Mouse (Mus musculus) ES-E14 (cell line): ENCODE data around the gene Stam2. TPM values are rescaled to one million over a fixed set of nuclear protein-coding genes. Genes with fewer than 3 reads are reported as not detected.

ENCODE experiments used
- DNase-seq: peaks from one replicate; pipeline ENCODE4 v3.0.0-alpha.2; 2013; ENCODE audit warnings: low read depth, low spot score
- H3K27ac ChIP-seq: 2 replicates; pipeline ENCODE4 v1.5.1; 2012; ENCODE audit warnings: low read depth, mild to moderate bottlenecking, low read length, moderate library complexity, mixed read lengths; ENCODE audit not compliant: poor library complexity, insufficient read depth, severe bottlenecking
- H3K36me3 ChIP-seq: 2 replicates; pipeline ENCODE4 v1.6.1; 2012; ENCODE audit warnings: mild to moderate bottlenecking, low read length, moderate library complexity, mixed read lengths; ENCODE audit not compliant: control insufficient read depth, poor library complexity, insufficient read depth, severe bottlenecking
- H3K4me1 ChIP-seq, 2 experiments: fragments of 150-350 bp in 1 of 2; sonication (generic) in 1 of 2; 2 replicates each; pipeline ENCODE4 v1.6.1; 2012; ENCODE audit warnings: low read length in 2 of 2, mild to moderate bottlenecking in 1 of 2, mixed read lengths in 1 of 2; ENCODE audit not compliant: control insufficient read depth in 2 of 2, insufficient read depth in 2 of 2, poor library complexity in 1 of 2
- H3K4me3 ChIP-seq, 2 experiments: fragments of 150-350 bp in 1 of 2; sonication (generic) in 1 of 2; 2 replicates each; pipeline ENCODE4 v1.5.1; 2012; ENCODE audit warnings: low read length in 2 of 2, low read depth in 1 of 2, mild to moderate bottlenecking in 1 of 2, mixed read lengths in 1 of 2; ENCODE audit not compliant: insufficient read depth in 1 of 2, poor library complexity in 1 of 2, severe bottlenecking in 1 of 2
- H3K9ac ChIP-seq: 2 replicates; pipeline ENCODE4 v1.6.1; 2012; ENCODE audit warnings: low read depth, mild to moderate bottlenecking, low read length, mixed read lengths; ENCODE audit not compliant: poor library complexity, insufficient read depth, severe bottlenecking
- H3K9me3 ChIP-seq: fragments of 150-350 bp; sonication (generic); 2 replicates; pipeline ENCODE4 v1.6.1; 2012; ENCODE audit warnings: low read depth, mild to moderate bottlenecking, low read length; ENCODE audit not compliant: control insufficient read depth, insufficient read depth
- CHD2 ChIP-seq: IDR thresholded peaks from 2 replicates; pipeline ENCODE4 v1.6.1; 2014; ENCODE audit warnings: mild to moderate bottlenecking, low read depth, low read length, inconsistent platforms
- HCFC1 ChIP-seq: IDR thresholded peaks from 2 replicates; pipeline ENCODE4 v1.6.1; 2012; ENCODE audit warnings: low read length, inconsistent platforms, borderline replicate concordance; ENCODE audit not compliant: insufficient read depth
- MAFK ChIP-seq: IDR thresholded peaks from 2 replicates; pipeline ENCODE4 v1.6.1; 2014; ENCODE audit warnings: mild to moderate bottlenecking, low read depth, low read length, inconsistent platforms; ENCODE audit not compliant: insufficient read depth
- ZC3H11A ChIP-seq: IDR thresholded peaks from 2 replicates; pipeline ENCODE4 v1.6.1; 2012; ENCODE audit warnings: low read depth, mild to moderate bottlenecking, inconsistent platforms, low read length, borderline replicate concordance
- ZNF384 ChIP-seq: IDR thresholded peaks from 2 replicates; pipeline ENCODE4 v1.6.1; 2012; ENCODE audit warnings: low read depth, low read length, inconsistent platforms
- in situ Hi-C, 2 experiments: fragments of 600-800 bp; cut with MboI; formaldehyde crosslinking; loops; one replicate each; pipeline ENCODE4 v1.15.1; 2025; ENCODE audit warnings: low sequenced_read_pairs in 2 of 2, inconsistent platforms in 1 of 2; ENCODE audit not compliant: unreplicated experiment in 2 of 2
- total RNA-seq: library from RNA; depleted of rRNA; stranded (reverse); fragments of 300-350 nt; gene quantifications from 2 replicates; pipeline ENCODE4 v1.2.3, GENCODE M21; 2012; rRNA removed

Gene Stam2
- total RNA-seq, 1 experiment = 24.5 TPM

DNA sequence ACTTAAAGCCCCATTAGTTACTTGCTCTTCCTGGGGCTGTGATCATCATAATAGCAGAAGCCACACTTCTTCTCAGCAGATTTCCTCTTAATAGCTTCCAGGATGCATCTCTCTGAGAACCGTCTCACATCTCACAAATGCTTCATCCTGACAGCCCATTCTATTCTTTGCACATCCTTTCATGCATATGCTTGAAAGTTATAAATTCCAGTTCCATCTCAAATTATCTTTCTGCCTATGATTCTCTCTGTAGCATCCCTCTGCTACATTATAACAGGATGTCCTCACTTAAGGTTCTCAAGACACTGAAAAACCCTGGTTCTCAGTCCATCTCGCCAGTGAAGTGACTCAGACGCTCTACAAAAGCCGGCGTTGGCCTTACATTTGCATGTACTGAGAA is 85.4 kb downstream of the Stam2 start:
- H3K9me3 ChIP-seq = no peaks in the 10 kb centered on the region
- TF ChIP-seq HCFC1 = no peak
- no peak for DNase-seq
- H3K4me3 ChIP-seq = no peak overlapping the region
- H3K4me1 ChIP-seq = no peaks in the 10 kb centered on the region
- H3K36me3 ChIP-seq = no peaks in the 10 kb centered on the region
- H3K27ac ChIP-seq = no peak overlapping the region
- H3K9ac ChIP-seq = no peak overlapping the region
- in situ Hi-C loops = no loop called here

DNA sequence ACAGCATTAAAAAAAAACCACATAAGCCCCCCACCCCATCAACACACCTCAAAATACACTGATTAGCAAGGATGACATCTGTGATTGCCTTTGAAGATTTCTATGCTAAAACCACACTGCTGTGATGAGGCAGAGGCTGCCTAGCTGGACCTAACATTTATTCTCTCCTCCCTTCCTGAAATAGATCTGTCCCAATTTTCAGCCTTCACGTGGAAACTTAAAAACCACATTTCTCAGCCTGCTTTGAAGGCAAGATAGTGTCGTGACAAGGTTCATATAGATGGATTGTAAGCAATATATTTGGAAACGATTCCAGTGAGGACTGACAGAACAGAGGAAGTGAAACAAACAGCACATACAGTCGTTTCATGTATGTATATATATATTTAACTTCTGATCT is 87.5 kb downstream of the Stam2 start:
- Histone ChIP-seq H3K4me3 (no peak overlapping the region), H3K36me3 (no peaks in the 10 kb centered on the region), H3K9me3 (no peaks in the 10 kb centered on the region), H3K4me1 (no peaks in the 10 kb centered on the region), H3K27ac (no peak overlapping the region), H3K9ac (no peak overlapping the region)
- TF ChIP-seq ZNF384 (no peak), HCFC1 (no peak), ZC3H11A (no peak), MAFK (no peak), CHD2 (no peak)
- DNase-seq = no peak
- in situ Hi-C loops = no loop called here

- H3K4me1 ChIP-seq = no peaks in the 10 kb centered on the region
- H3K36me3 ChIP-seq = no peaks in the 10 kb centered on the region
- TF ChIP-seq HCFC1 (no peak), CHD2 (no peak), ZNF384 (no peak), MAFK (no peak), ZC3H11A (no peak)
- in situ Hi-C loops = no loop called here
- H3K9me3 ChIP-seq = no peaks in the 10 kb centered on the region
- no peak overlapping the region for H3K27ac ChIP-seq
- DNase-seq = no peak
- H3K9ac ChIP-seq = no peak overlapping the region
- no peak overlapping the region for H3K4me3 ChIP-seq
These were observed 90.5 kb downstream of the Stam2 start for GRCm38 (mm10) chr2:52651547-52651946.

GRCm38 (mm10) chr2:52647255-52647998 is 94.7 kb downstream of the Stam2 start:
- TF ChIP-seq ZNF384 (no peak), ZC3H11A (no peak), CHD2 (no peak), HCFC1 (no peak), MAFK (no peak)
- Histone ChIP-seq H3K4me3 (no peak overlapping the region), H3K9me3 (no peaks in the 10 kb centered on the region), H3K27ac (no peak overlapping the region), H3K36me3 (no peaks in the 10 kb centered on the region), H3K4me1 (no peaks in the 10 kb centered on the region), H3K9ac (no peak overlapping the region)
- DNase-seq = no peak
- in situ Hi-C loops = no loop called here

GRCm38 (mm10) chr2:52643657-52644056 is 98.4 kb downstream of the Stam2 start:
- no peak overlapping the region for H3K9ac ChIP-seq
- no peaks in the 10 kb centered on the region for H3K36me3 ChIP-seq
- no peak for TF ChIP-seq ZNF384
- TF ChIP-seq MAFK = no peak
- no peak for TF ChIP-seq ZC3H11A
- no peak for TF ChIP-seq CHD2
- TF ChIP-seq HCFC1 = no peak
- H3K4me3 ChIP-seq = no peak overlapping the region
- no peak overlapping the region for H3K27ac ChIP-seq
- H3K4me1 ChIP-seq = no peaks in the 10 kb centered on the region
- H3K9me3 ChIP-seq = no peaks in the 10 kb centered on the region
- in situ Hi-C loops = no loop called here
- DNase-seq = no peak

Other genes starting within 250 kb of the Stam2 start
- 0.09 and 0.63 TPM in 2 replicates for gene Cacnb4, start 65.5 kb downstream of the Stam2 start, total RNA-seq
- 12.3 and 13.6 TPM in 2 replicates for gene Fmnl2, start 115.6 kb upstream of the Stam2 start, total RNA-seq